Mouse (Mus musculus) embryonic facial prominence, embryonic 10.5 days (tissue): ENCODE data around the gene Rnase2a. TPM values are rescaled to one million over a fixed set of nuclear protein-coding genes. Genes with fewer than 3 reads are reported as not detected.
"Not testable (repeated sequence)": the region's sequence is repeated elsewhere in the genome, so short reads cannot be mapped to it uniquely, and the experiment has no call there.

Experiments
- DNase-seq: peaks from one replicate; pipeline ENCODE4 v3.0.0-alpha.2; 2017; ENCODE audit warnings: low spot score
- H3K27ac ChIP-seq: fragments of 300-500 bp; sonication (generic); replicated peaks from 2 replicates; pipeline ENCODE4 v1.5.1; 2016; ENCODE audit warnings: mild to moderate bottlenecking
- H3K27me3 ChIP-seq: fragments of 300-500 bp; sonication (generic); replicated peaks from 2 replicates; pipeline ENCODE4 v1.6.1; 2016; ENCODE audit warnings: low read depth, mild to moderate bottlenecking; ENCODE audit not compliant: poor library complexity, severe bottlenecking
- H3K36me3 ChIP-seq: fragments of 300-500 bp; sonication (generic); replicated peaks from 2 replicates; pipeline ENCODE4 v1.6.1; 2016; ENCODE audit warnings: mild to moderate bottlenecking, moderate library complexity
- H3K4me1 ChIP-seq: fragments of 300-500 bp; sonication (generic); 2 replicates; pipeline ENCODE4 v1.6.1; 2016
- H3K4me3 ChIP-seq: fragments of 300-500 bp; sonication (generic); 2 replicates; pipeline ENCODE4 v1.5.1; 2016; ENCODE audit warnings: mild to moderate bottlenecking, moderate library complexity
- H3K9me3 ChIP-seq: fragments of 300-500 bp; sonication (generic); 2 replicates; pipeline ENCODE4 v1.6.1; 2016; ENCODE audit warnings: mild to moderate bottlenecking
- WGBS: fragments of 180-500 bp; shearing (Covaris S2); methylation state at CpG from one replicate; pipeline ENCODE4 v1.1.7; 2016; 5-methylcytosine and 5-hydroxymethylcytosine counted together
- polyA plus RNA-seq: library from polyadenylated mRNA; unstranded; fragments of >200 nt; fragmentation: Nextera tagmentation; extraction: Ambion mirVana; gene quantifications from 2 replicates; pipeline ENCODE4 v1.2.1, GENCODE M21; 2016

The Rnase2a gene
- polyA plus RNA-seq = not detected in 2 replicates

- no peaks in the 10 kb centered on the region for H3K4me1 ChIP-seq
- no peak within 1 kb of the TSS for H3K4me3 ChIP-seq
- no peak for DNase-seq
- H3K36me3 ChIP-seq = no peaks in the 10 kb centered on the region
- no peaks in the 10 kb centered on the region for H3K27me3 ChIP-seq
- H3K27ac ChIP-seq = no peak within 1 kb of the TSS
- WGBS = 96% methylated on average over 3 of the region's 3 CpGs
- H3K9me3 ChIP-seq = no peaks in the 10 kb centered on the region
Measured at GRCm38 (mm10) chr14:51256041-51256440, at the start of gene Rnase2a. Gene Rnase2a (minus strand): TSS chr14:51256112.

- Histone ChIP-seq H3K36me3 (no peaks in the 10 kb centered on the region), H3K27ac (no peak overlapping the region), H3K4me3 (no peak overlapping the region), H3K4me1 (no peaks in the 10 kb centered on the region), H3K9me3 (no peaks in the 10 kb centered on the region), H3K27me3 (no peaks in the 10 kb centered on the region)
- 73% methylated on average over 1 of the region's 1 CpGs for WGBS
- DNase-seq = no peak
Measured at GRCm38 (mm10) chr14:51291505-51291904, 35.6 kb upstream of the Rnase2a start.

- WGBS = 50% methylated on average over 1 of the region's 1 CpGs
- not testable (repeated sequence) for DNase-seq, H3K27me3 ChIP-seq, H3K9me3 ChIP-seq, H3K27ac ChIP-seq, H3K4me3 ChIP-seq, H3K4me1 ChIP-seq, H3K36me3 ChIP-seq
Measured at GRCm38 (mm10) chr14:51278515-51278914, 22.6 kb upstream of the Rnase2a start.

GRCm38 (mm10) chr14:51268677-51269076, 12.8 kb upstream of the Rnase2a start:
- no peaks in the 10 kb centered on the region for H3K27me3 ChIP-seq
- no peak for DNase-seq
- no peaks in the 10 kb centered on the region for H3K9me3 ChIP-seq
- 89% methylated on average over 1 of the region's 1 CpGs for WGBS
- H3K4me3 ChIP-seq = no peak overlapping the region
- H3K4me1 ChIP-seq = no peaks in the 10 kb centered on the region
- H3K36me3 ChIP-seq = no peaks in the 10 kb centered on the region
- no peak overlapping the region for H3K27ac ChIP-seq

- H3K36me3 ChIP-seq = no peaks in the 10 kb centered on the region
- H3K9me3 ChIP-seq = no peaks in the 10 kb centered on the region
- H3K27ac ChIP-seq = no peak overlapping the region
- no peak overlapping the region; the same call in 1 of the 2 replicates for H3K4me3 ChIP-seq
- no peaks in the 10 kb centered on the region for H3K27me3 ChIP-seq
- no peaks in the 10 kb centered on the region for H3K4me1 ChIP-seq
- 6% methylated on average over 9 of the region's 9 CpGs for WGBS
- peak; percentile 89 for DNase-seq
Measured at GRCm38 (mm10) chr14:51266113-51266512, 10.2 kb upstream of the Rnase2a start.

- 65% methylated on average over 4 of the region's 4 CpGs for WGBS
- no peaks in the 10 kb centered on the region for H3K4me1 ChIP-seq
Measured at GRCm38 (mm10) chr14:51265667-51266066, 9.8 kb upstream of the Rnase2a start.

GRCm38 (mm10) chr14:51262397-51262796, 6.5 kb upstream of the Rnase2a start:
- H3K4me3 ChIP-seq = no peak overlapping the region
- H3K9me3 ChIP-seq = no peaks in the 10 kb centered on the region
- H3K27ac ChIP-seq = no peak overlapping the region
- H3K4me1 ChIP-seq = no peaks in the 10 kb centered on the region
- H3K36me3 ChIP-seq = no peaks in the 10 kb centered on the region
- no peaks in the 10 kb centered on the region for H3K27me3 ChIP-seq
- DNase-seq = no peak

More at GRCm38 (mm10) chr14:51265667-51266066, 9.8 kb upstream of the Rnase2a start:
- Histone ChIP-seq H3K4me3 (no peak overlapping the region; the same call in 1 of the 2 replicates), H3K36me3 (no peaks in the 10 kb centered on the region), H3K27me3 (no peaks in the 10 kb centered on the region), H3K27ac (no peak overlapping the region), H3K9me3 (no peaks in the 10 kb centered on the region)
- no peak for DNase-seq

- H3K27me3 ChIP-seq = no peaks in the 10 kb centered on the region
- H3K4me1 ChIP-seq = no peaks in the 10 kb centered on the region
- no peak for DNase-seq
- no peaks in the 10 kb centered on the region for H3K36me3 ChIP-seq
- H3K9me3 ChIP-seq = no peaks in the 10 kb centered on the region
- no peak overlapping the region for H3K4me3 ChIP-seq
- H3K27ac ChIP-seq = no peak overlapping the region
- 92% methylated on average over 7 of the region's 7 CpGs for WGBS
Measured at GRCm38 (mm10) chr14:51259741-51260140, 3.8 kb upstream of the Rnase2a start.

- H3K9me3 ChIP-seq = no peaks in the 10 kb centered on the region
- no peaks in the 10 kb centered on the region for H3K27me3 ChIP-seq
- DNase-seq = no peak
- no peak overlapping the region for H3K4me3 ChIP-seq
- WGBS = 85% methylated on average over 1 of the region's 1 CpGs
- no peaks in the 10 kb centered on the region for H3K4me1 ChIP-seq
- no peaks in the 10 kb centered on the region for H3K36me3 ChIP-seq
- no peak overlapping the region for H3K27ac ChIP-seq
Measured at GRCm38 (mm10) chr14:51253569-51253968, 2.3 kb downstream of the Rnase2a start.

- not testable (repeated sequence) for H3K9me3 ChIP-seq, DNase-seq, H3K27ac ChIP-seq, H3K4me1 ChIP-seq, H3K36me3 ChIP-seq, H3K4me3 ChIP-seq, H3K27me3 ChIP-seq
Measured at GRCm38 (mm10) chr14:51252206-51252605, 3.7 kb downstream of the Rnase2a start.

- no peaks in the 10 kb centered on the region for H3K9me3 ChIP-seq
- H3K4me1 ChIP-seq = no peaks in the 10 kb centered on the region
- H3K27ac ChIP-seq = no peak overlapping the region
- no peaks in the 10 kb centered on the region for H3K36me3 ChIP-seq
- no peaks in the 10 kb centered on the region for H3K27me3 ChIP-seq
- WGBS = 87% methylated on average over 3 of the region's 3 CpGs
- no peak for DNase-seq
- no peak overlapping the region for H3K4me3 ChIP-seq
Measured at GRCm38 (mm10) chr14:51250348-51250747, 5.6 kb downstream of the Rnase2a start.

- no peak overlapping the region for H3K27ac ChIP-seq
- H3K27me3 ChIP-seq = no peaks in the 10 kb centered on the region
- 77% methylated on average over 1 of the region's 1 CpGs for WGBS
- H3K4me1 ChIP-seq = no peaks in the 10 kb centered on the region
- no peak for DNase-seq
- H3K36me3 ChIP-seq = no peaks in the 10 kb centered on the region
- no peaks in the 10 kb centered on the region for H3K9me3 ChIP-seq
- H3K4me3 ChIP-seq = no peak overlapping the region
Measured at GRCm38 (mm10) chr14:51247736-51248135, 8.2 kb downstream of the Rnase2a start.

- no peak for DNase-seq
- Histone ChIP-seq H3K27ac (no peak overlapping the region), H3K9me3 (no peaks in the 10 kb centered on the region), H3K27me3 (no peaks in the 10 kb centered on the region), H3K4me3 (no peak overlapping the region), H3K36me3 (no peaks in the 10 kb centered on the region), H3K4me1 (no peaks in the 10 kb centered on the region)
Measured at GRCm38 (mm10) chr14:51240899-51241298, 15.0 kb downstream of the Rnase2a start.

GRCm38 (mm10) chr14:51237488-51237887, 18.4 kb downstream of the Rnase2a start:
- not testable (repeated sequence) for H3K9me3 ChIP-seq, H3K27ac ChIP-seq, H3K4me1 ChIP-seq, H3K4me3 ChIP-seq, H3K27me3 ChIP-seq, DNase-seq, H3K36me3 ChIP-seq
- WGBS = 83% methylated on average over 1 of the region's 1 CpGs
